Mouse (Mus musculus) myocyte (in vitro differentiated cells): Measurements from ENCODE around the gene Isx.

ENCODE experiments used
- CEBPB ChIP-seq: IDR thresholded peaks from 2 replicates; pipeline ENCODE4 v1.6.1; 2011; ENCODE audit warnings: mild to moderate bottlenecking, moderate library complexity; ENCODE audit not compliant: poor library complexity, insufficient read depth, severe bottlenecking
- E2F4 ChIP-seq: IDR thresholded peaks from one replicate; pipeline ENCODE4 v1.6.1; 2011; ENCODE audit warnings: mild to moderate bottlenecking, control low read depth, moderate library complexity; ENCODE audit not compliant: insufficient read depth
- MAX ChIP-seq: IDR thresholded peaks from one replicate; pipeline ENCODE4 v1.6.1; 2011; ENCODE audit warnings: low read depth, mild to moderate bottlenecking, control low read depth
- MYOD1 ChIP-seq, 3 experiments: IDR thresholded peaks; one replicate each; pipeline ENCODE4 v1.6.1; 2011; ENCODE audit warnings: control low read depth in 2 of 3, low read depth in 2 of 3, mild to moderate bottlenecking in 2 of 3, moderate library complexity in 1 of 3; ENCODE audit not compliant: insufficient read length in 2 of 3, control insufficient read depth in 1 of 3
- MYOG ChIP-seq, 3 experiments: IDR thresholded peaks; one replicate each; pipeline ENCODE4 v1.6.1; 2011; ENCODE audit warnings: control low read depth in 2 of 3, low read depth in 2 of 3, mild to moderate bottlenecking in 2 of 3; ENCODE audit not compliant: insufficient read length in 2 of 3, control insufficient read depth in 1 of 3, insufficient read depth in 1 of 3
- POLR2A ChIP-seq: IDR thresholded peaks from one replicate; pipeline ENCODE4 v1.6.1; 2011; ENCODE audit warnings: low read depth, mild to moderate bottlenecking, control low read depth, moderate library complexity; ENCODE audit not compliant: insufficient read length
- POLR2AphosphoS2 ChIP-seq: IDR thresholded peaks from one replicate; pipeline ENCODE4 v1.6.1; 2011; ENCODE audit warnings: low read depth, control low read depth; ENCODE audit not compliant: insufficient read length
- REST ChIP-seq: IDR thresholded peaks from one replicate; pipeline ENCODE4 v1.6.1; 2011; ENCODE audit warnings: mild to moderate bottlenecking, control low read depth, moderate library complexity; ENCODE audit not compliant: insufficient read depth, insufficient read length
- SRF ChIP-seq: IDR thresholded peaks from one replicate; pipeline ENCODE4 v1.6.1; 2011; ENCODE audit warnings: low read depth; ENCODE audit not compliant: control insufficient read depth, insufficient read length
- TCF12 ChIP-seq: IDR thresholded peaks from one replicate; pipeline ENCODE4 v1.6.1; 2011; ENCODE audit warnings: mild to moderate bottlenecking, control low read depth; ENCODE audit not compliant: poor library complexity, insufficient read depth, severe bottlenecking
- TCF3 ChIP-seq: IDR thresholded peaks from one replicate; pipeline ENCODE4 v1.6.1; 2011; ENCODE audit warnings: low read depth, control low read depth; ENCODE audit not compliant: insufficient read length
- USF1 ChIP-seq: IDR thresholded peaks from one replicate; pipeline ENCODE4 v1.6.1; 2011; ENCODE audit warnings: low read depth, mild to moderate bottlenecking, control low read depth, moderate library complexity

- TF ChIP-seq POLR2AphosphoS2 (no peak), POLR2A (no peak), MYOD1 (IDR thresholded peaks at IDR 0.05; ENCODE audit: control insufficient read depth in 1 of 3, insufficient read length in 2 of 3, low read depth in 2 of 3) (no peak), MAX (no peak), USF1 (no peak), E2F4 (no peak), TCF3 (no peak), MYOG (IDR thresholded peaks at IDR 0.05; ENCODE audit: control insufficient read depth in 1 of 3, insufficient read depth in 1 of 3, insufficient read length in 2 of 3, low read depth in 2 of 3) (no peak), CEBPB (no peak), SRF (no peak), TCF12 (no peak), REST (no peak)
Observed at GRCm38 (mm10) chr8:74899796-74900195, 26.8 kb downstream of the Isx start.
